Mouse (Mus musculus): Measurements from ENCODE around the gene Xaf1.

- TF ChIP-seq CTCF (IDR thresholded peaks at IDR 0.05; ENCODE audit: low read depth, low read length), result no peak
- TF ChIP-seq POLR2A (IDR thresholded peaks at IDR 0.05; ENCODE audit: extremely low read depth, insufficient read depth, low read length), result no peak
These were observed 16.6 kb downstream of the Xaf1 start for GRCm38 (mm10) chr11:72318026-72318425.
